Mouse (Mus musculus) urinary bladder, adult 2 months (tissue): Measurements from ENCODE around the gene Gm21860. TPM values are rescaled to one million over a fixed set of nuclear protein-coding genes. Genes with fewer than 3 reads are reported as not detected.
"Not testable (repeated sequence)": the region's sequence is repeated elsewhere in the genome, so short reads cannot be mapped to it uniquely, and the experiment has no call there.

Experiments
- DNase-seq: peaks from one replicate; pipeline ENCODE4 v3.0.0; 2022; ENCODE audit warnings: low spot score
- polyA plus RNA-seq: library from polyadenylated mRNA; depleted of rRNA; stranded (reverse); fragments of >200 nt; gene quantifications from 2 replicates; pipeline ENCODE4 v1.2.3, GENCODE M21; 2012

Gene Gm21860
- polyA plus RNA-seq, 1 experiment = not detected

DNA sequence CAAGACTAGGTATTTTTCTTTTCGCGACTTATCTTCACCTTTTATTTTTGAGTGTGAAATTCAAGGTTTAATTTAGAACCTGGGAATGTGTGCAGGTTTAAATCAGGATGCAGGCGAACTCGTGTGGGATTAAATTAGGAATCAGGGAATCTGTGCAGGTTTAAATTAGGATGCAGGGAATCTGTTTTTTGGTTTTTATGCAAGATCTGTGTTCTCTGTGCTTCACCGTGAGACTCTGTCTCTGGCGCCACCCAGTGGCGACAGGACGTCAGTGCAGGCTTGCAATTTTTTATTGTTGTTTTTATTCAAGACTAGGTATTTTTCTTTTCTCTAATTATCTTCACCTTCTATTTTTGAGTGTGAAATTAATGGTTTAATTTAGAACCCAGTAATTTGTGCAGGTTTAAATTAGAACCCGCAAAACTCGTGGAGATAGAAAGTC is 22.5 kb downstream of the Gm21860 start:
- DNase-seq = not testable (repeated sequence)

GRCm38 (mm10) chrY:90731593-90731955 is 23.0 kb downstream of the Gm21860 start:
- not testable (repeated sequence) for DNase-seq

GRCm38 (mm10) chrY:90730908-90731592 is 23.6 kb downstream of the Gm21860 start:
- DNase-seq = peak; percentile 55

GRCm38 (mm10) chrY:90729816-90730303 is 24.8 kb downstream of the Gm21860 start:
- not testable (repeated sequence) for DNase-seq

DNA sequence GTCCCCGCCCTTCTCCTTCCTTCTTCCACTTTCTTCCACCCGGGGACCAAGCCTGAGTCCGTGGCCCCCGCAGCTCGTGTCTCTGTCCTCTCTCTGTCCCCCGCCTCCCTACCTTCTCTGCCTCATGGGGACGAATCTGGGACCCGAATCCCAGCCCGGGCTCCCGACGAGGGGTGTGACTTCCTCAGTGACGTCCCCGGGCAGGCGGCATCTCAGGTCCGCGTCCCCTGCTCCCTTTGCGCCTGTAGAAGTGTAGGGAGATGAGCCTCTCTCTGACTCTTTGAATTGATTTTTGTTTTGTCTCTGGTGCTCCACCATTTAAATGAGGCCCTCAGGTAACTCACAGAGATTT is 25.7 kb downstream of the Gm21860 start:
- DNase-seq = not testable (repeated sequence)

DNA sequence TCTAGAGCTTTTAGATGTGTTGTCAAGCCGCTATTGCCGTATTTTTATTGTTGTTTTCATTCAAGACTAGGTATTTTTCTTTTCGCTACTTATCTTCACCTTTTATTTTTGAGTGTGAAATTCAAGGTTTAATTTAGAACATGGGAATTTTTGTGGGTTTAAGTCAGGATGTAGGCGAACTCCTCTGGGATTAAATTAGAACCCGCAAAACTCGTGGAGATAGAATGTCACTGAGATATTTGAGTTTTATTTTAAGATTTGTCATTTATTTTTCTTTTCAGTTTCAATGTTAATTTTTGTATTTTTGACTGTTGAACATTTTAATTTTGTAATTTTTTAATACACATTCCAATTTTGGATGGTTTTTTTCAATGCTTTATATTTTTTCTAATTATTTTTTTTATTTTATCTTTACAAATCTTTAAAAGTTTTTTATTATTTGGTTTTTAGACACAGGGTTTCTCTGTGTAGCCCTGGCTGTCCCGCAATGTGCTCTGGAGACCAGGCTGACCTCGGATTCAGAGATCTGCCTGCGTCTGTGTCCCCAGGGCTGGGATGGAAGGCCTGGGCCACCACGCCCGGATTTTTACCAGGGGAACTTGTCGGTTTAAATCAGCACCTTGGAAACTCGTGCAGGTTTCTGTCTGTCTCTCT is 26.2 kb downstream of the Gm21860 start:
- DNase-seq = not testable (repeated sequence)

DNA sequence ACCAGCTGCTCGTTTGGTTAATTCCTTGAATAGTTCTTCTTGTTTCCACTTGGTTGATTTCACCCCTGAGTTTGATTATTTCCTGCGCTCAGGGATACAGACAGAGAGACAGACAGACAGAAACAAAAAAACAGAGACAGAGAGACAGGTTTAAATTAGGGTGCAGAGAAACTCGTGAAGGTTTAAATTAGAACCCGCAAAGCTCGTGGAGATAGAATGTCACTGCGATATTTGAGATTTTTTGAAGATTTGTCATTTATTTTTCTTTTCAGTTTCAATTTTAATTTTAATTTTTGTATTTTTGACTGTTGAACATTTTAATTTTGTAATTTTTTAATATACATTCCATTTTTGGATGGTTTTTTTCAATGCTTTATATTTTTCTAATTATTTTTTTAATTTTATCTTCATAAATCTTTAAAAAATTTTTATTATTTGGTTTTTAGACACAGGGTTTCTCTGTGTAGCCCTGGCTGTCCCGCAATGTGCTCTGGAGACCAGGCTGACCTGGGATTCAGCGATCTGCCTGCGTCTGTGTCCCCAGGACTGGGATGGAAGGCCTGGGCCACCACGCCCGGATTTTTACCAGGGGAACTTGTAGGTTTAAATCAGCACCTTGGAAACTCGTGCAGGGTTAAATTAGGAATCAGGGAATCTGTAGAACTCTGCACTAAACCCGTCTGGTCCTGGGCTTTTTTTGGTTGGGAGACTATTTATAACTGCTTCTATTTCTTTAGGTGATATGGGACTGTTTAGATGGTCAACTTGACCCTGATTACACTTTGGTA is 27.3 kb downstream of the Gm21860 start:
- DNase-seq = not testable (repeated sequence)

- DNase-seq = not testable (repeated sequence)
Measured at GRCm38 (mm10) chrY:90725701-90726451, 28.7 kb downstream of the Gm21860 start.

- not testable (repeated sequence) for DNase-seq
Measured at GRCm38 (mm10) chrY:90725166-90725565, 29.5 kb downstream of the Gm21860 start.

DNA sequence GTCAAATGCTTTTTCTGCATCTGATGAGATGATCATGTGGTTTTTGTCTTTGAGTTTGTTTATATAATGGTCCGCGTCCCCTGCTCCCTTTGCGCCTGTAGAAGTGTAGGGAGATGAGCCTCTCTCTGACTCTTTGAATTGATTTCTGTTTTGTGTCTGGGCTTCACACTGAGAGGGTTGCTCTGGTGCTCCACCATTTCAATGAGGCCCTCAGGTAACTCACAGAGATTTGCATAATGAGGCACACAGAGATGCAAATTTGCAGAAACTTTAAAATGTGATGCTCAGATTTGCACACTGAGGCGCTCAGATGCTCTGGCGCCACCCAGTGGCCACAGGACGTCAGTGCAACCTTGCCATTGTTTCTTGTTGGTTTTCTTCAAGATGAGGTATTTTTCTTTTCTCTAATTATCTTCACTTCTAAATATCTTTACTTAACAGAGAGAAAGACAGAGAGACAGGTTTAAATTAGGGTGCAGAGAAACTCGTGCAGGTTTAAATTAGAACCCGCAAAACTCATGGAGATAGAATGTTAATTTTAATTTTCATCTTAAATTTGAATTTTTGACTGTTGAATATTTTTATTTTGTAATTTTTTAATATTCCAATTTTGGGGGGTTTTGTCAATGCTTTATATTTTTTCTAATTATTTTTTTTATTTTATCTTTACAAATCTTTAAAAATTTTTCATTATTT is 30.5 kb downstream of the Gm21860 start:
- DNase-seq = not testable (repeated sequence)

DNA sequence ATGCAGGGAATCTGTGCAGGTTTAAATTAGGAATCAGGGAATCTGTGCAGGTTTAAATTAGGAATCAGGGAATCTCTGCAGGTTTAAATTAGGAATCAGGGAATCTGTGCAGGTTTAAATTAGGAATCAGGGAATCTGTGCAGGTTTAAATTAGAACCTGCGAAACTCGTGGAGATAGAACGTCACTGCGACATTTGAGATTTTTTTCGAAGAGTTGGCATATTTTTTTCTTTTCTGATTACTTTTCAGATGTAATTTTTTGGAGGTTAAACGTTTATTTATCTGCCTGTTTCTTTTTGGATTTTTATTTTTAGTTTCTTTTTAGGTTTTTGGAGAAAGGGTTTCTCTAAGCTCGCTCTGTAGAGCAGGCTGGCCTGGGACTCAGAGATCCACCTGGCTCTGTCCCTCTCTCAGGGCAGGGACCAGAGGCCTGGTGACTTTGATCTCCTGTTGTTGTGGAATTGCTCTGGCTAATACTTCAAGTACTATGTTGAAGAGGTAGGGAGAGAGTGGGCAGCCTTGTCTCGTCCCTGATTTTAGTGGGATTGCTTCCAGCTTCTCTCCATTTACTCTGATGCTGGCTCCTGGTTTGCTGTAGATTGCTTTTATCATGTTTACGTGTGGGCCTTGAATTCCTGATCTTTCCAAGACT is 31.2 kb downstream of the Gm21860 start:
- DNase-seq = peak; percentile 44

DNA sequence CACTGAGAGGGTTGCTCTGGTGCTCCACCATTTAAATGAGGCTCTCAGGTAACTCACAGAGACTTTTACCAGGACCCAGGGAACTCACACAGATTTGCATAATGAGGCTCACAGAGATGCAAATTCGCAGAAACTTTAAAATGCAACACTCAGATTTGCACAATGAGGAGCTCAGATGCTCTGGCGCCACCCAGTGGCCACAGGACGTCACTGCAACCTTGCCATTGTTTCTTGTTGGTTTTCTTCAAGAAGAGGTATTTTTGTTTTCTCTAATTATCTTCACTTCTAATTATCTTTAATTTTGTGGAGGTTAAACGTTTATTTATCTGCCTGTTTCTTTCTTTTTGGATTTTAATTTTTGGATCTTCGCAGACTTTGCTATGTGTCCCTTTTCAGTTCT is 34.1 kb downstream of the Gm21860 start:
- not testable (repeated sequence) for DNase-seq

GRCm38 (mm10) chrY:90719403-90720232 is 35.0 kb downstream of the Gm21860 start:
- not testable (repeated sequence) for DNase-seq

- peak; percentile 59 for DNase-seq
Measured at GRCm38 (mm10) chrY:90718583-90719402, 35.8 kb downstream of the Gm21860 start.

DNA sequence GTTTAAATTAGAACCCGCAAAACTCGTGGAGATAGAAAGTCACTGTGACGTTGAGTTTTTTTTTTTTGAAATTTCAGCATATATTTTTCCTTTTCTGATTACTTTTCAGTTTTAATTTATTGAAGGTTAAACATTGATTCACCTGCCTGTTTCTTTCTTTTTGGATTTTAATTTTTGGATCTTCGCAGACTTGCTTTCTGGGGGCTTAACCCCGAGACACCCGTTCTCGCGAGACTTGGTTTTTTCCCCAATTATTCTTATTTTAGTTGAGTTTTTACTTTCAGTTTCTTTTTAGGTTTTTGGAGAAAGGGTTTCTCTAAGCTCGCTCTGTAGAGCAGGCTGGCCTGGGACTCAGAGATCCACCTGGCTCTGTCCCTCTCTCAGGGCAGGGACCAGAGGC is 36.6 kb downstream of the Gm21860 start:
- not testable (repeated sequence) for DNase-seq

GRCm38 (mm10) chrY:90717496-90717895 is 37.1 kb downstream of the Gm21860 start:
- DNase-seq = peak; percentile 37
